Mouse (Mus musculus) small intestine, adult 2 months (tissue): ENCODE measurements around the gene Cpne5. TPM values are rescaled to one million over a fixed set of nuclear protein-coding genes. Genes with fewer than 3 reads are reported as not detected.

ENCODE experiments used
- H3K27ac ChIP-seq: fragments of 200-500 bp; 2 replicates; pipeline ENCODE4 v1.5.1; 2012; ENCODE audit warnings: low read depth, low read length, control low read depth, inconsistent platforms; ENCODE audit not compliant: insufficient read depth
- H3K27me3 ChIP-seq: fragments of 200-500 bp; 2 replicates; pipeline ENCODE4 v1.6.1; 2012; ENCODE audit warnings: mild to moderate bottlenecking, moderate library complexity, low read length, inconsistent platforms; ENCODE audit not compliant: control insufficient read depth, insufficient read depth
- H3K36me3 ChIP-seq: fragments of 200-500 bp; 2 replicates; pipeline ENCODE4 v1.6.1; 2012; ENCODE audit warnings: mild to moderate bottlenecking, low read length, control low read depth, inconsistent platforms; ENCODE audit not compliant: control insufficient read depth, insufficient read depth
- H3K4me1 ChIP-seq: fragments of 200-500 bp; 2 replicates; pipeline ENCODE4 v1.6.1; 2012; ENCODE audit warnings: low read length, inconsistent platforms, mixed read lengths; ENCODE audit not compliant: control insufficient read depth, insufficient read depth, insufficient read length
- H3K4me3 ChIP-seq: fragments of 200-500 bp; 2 replicates; pipeline ENCODE4 v1.5.1; 2012; ENCODE audit warnings: low read depth, mild to moderate bottlenecking, control low read depth, inconsistent platforms, low read length, moderate library complexity
- CTCF ChIP-seq: fragments of 200-500 bp; IDR thresholded peaks from 2 replicates; pipeline ENCODE4 v1.5.1; 2012; ENCODE audit warnings: low read depth, mild to moderate bottlenecking, control low read depth, inconsistent platforms, low read length, moderate library complexity, mixed read lengths; ENCODE audit not compliant: insufficient replicate concordance, insufficient read length; ENCODE audit errors: extremely low read depth
- POLR2A ChIP-seq: fragments of 200-500 bp; IDR thresholded peaks from 2 replicates; pipeline ENCODE4 v1.6.1; 2012; ENCODE audit warnings: low read depth, mild to moderate bottlenecking, control low read depth, inconsistent platforms, low read length, moderate library complexity
- WGBS: fragments of 180-500 bp; shearing (Covaris S2); methylation state at CpG from one replicate; pipeline ENCODE4 v1.1.7; 2018; 5-methylcytosine and 5-hydroxymethylcytosine counted together
- polyA plus RNA-seq: library from polyadenylated mRNA; depleted of rRNA; stranded (reverse); fragments of >200 nt; gene quantifications from 2 replicates; pipeline ENCODE4 v1.2.3, GENCODE M21; 2012

The Cpne5 gene
- polyA plus RNA-seq, 1 experiment, result 2.3 TPM

DNA sequence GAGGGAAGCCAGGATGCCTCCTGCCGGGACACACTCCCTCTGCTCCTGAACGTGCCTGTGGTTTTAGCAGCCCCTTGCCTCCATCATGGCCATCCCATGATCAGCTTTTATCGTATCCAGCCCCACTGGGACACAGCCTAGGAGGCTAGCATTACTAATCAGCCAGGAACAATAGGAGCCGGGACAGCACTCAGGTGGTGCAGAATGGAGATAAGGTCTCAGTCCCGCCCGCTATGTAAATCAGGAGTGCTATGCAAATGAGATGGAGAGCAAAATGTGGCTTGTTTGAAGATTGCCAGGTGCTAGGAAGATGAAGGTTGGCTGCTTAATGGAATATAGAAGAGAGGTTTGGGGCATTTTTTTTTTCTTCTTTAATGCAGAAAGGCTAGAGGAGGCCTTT, 72.5 kb downstream of the Cpne5 start:
- Histone ChIP-seq H3K27ac (no peak overlapping the region), H3K27me3 (no peaks in the 10 kb centered on the region), H3K4me3 (no peak overlapping the region), H3K36me3 (no peaks in the 10 kb centered on the region), H3K4me1 (peaks cover 35% of the 10 kb centered on the region)
- TF ChIP-seq CTCF, result no peak
- no peak for TF ChIP-seq POLR2A
- 20% methylated on average over 6 of the region's 6 CpGs for WGBS

DNA sequence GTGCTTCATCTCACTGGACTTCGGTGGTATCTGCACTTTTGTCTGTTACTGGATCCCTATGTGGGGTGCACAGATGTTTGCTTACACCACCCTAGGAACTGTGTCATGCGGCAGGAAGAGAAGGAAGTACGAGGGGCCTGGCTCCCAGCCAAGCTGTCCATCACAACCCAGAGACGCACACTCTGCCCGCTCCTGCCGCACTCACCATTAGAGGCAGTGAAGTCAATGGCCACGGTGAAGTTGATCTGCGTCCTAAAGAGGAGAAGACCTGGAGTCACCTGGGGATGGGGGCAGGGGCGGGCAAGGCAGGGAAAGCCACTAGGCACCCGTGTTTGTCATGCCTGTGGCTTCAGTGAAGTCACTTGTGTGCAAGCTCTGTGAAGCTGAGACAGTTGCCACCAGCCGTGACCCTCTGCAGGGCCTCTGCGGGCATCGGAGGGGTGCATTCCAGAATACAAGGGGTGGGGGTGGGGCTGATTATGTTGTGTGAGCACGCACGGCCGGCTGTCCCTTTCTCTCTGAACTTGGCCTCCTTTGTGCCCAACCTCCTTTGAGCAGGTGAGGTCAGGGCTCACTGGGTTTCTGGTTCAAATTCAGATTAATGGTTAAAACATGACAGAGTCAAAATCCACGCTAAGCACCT, 73.4 kb downstream of the Cpne5 start:
- Histone ChIP-seq H3K4me1 (peaks cover 43% of the 10 kb centered on the region), H3K27ac (no peak overlapping the region)

GRCm38 (mm10) chr17:29162334-29162733, 75.6 kb downstream of the Cpne5 start:
- no peaks in the 10 kb centered on the region for H3K27me3 ChIP-seq
- peaks cover 32% of the 10 kb centered on the region for H3K4me1 ChIP-seq
- H3K36me3 ChIP-seq, result no peaks in the 10 kb centered on the region
- no peak overlapping the region for H3K27ac ChIP-seq
- 93% methylated on average over 13 of the region's 13 CpGs for WGBS
- TF ChIP-seq POLR2A (no peak), CTCF (no peak)
- no peak overlapping the region for H3K4me3 ChIP-seq

More for the DNA sequence above, 73.4 kb downstream of the Cpne5 start:
- H3K4me3 ChIP-seq, result no peak overlapping the region
- TF ChIP-seq POLR2A (no peak), CTCF (no peak)
- 6% methylated on average over 17 of the region's 17 CpGs for WGBS
- no peaks in the 10 kb centered on the region for H3K36me3 ChIP-seq
- no peaks in the 10 kb centered on the region for H3K27me3 ChIP-seq

- Histone ChIP-seq H3K27me3 (no peaks in the 10 kb centered on the region), H3K27ac (no peak overlapping the region), H3K4me3 (no peak overlapping the region), H3K36me3 (no peaks in the 10 kb centered on the region), H3K4me1 (peaks cover 15% of the 10 kb centered on the region)
- TF ChIP-seq POLR2A (no peak), CTCF (no peak)
- WGBS, result 40% methylated on average over 16 of the region's 16 CpGs
Observed at GRCm38 (mm10) chr17:29159743-29160455, 78.1 kb downstream of the Cpne5 start.

- no peak for TF ChIP-seq CTCF
- no peak for TF ChIP-seq POLR2A
Observed at GRCm38 (mm10) chr17:29159320-29159719, 78.6 kb downstream of the Cpne5 start.

GRCm38 (mm10) chr17:29158899-29159298, 79.1 kb downstream of the Cpne5 start:
- no peak overlapping the region for H3K27ac ChIP-seq
- WGBS, result 95% methylated on average over 15 of the region's 15 CpGs
- TF ChIP-seq CTCF (no peak), POLR2A (no peak)
- no peaks in the 10 kb centered on the region for H3K36me3 ChIP-seq
- peaks cover 12% of the 10 kb centered on the region; the same call in 1 of the 2 replicates for H3K4me1 ChIP-seq
- H3K27me3 ChIP-seq, result no peaks in the 10 kb centered on the region
- no peak overlapping the region for H3K4me3 ChIP-seq

More at GRCm38 (mm10) chr17:29159320-29159719, 78.6 kb downstream of the Cpne5 start:
- no peak overlapping the region for H3K27ac ChIP-seq
- no peak overlapping the region for H3K4me3 ChIP-seq
- H3K4me1 ChIP-seq, result peaks cover 13% of the 10 kb centered on the region; the same call in 1 of the 2 replicates
- H3K36me3 ChIP-seq, result no peaks in the 10 kb centered on the region
- WGBS, result 95% methylated on average over 5 of the region's 5 CpGs
- no peaks in the 10 kb centered on the region for H3K27me3 ChIP-seq

GRCm38 (mm10) chr17:29156866-29157265, 81.1 kb downstream of the Cpne5 start:
- Histone ChIP-seq H3K4me3 (no peak overlapping the region), H3K27me3 (no peaks in the 10 kb centered on the region), H3K36me3 (no peaks in the 10 kb centered on the region), H3K27ac (no peak overlapping the region), H3K4me1 (peaks cover 12% of the 10 kb centered on the region; the same call in 1 of the 2 replicates)
- whole genome bisulfite sequencing, result 51% methylated on average over 8 of the region's 8 CpGs
- no peak for TF ChIP-seq CTCF
- no peak for TF ChIP-seq POLR2A
